Mouse (Mus musculus) myocyte (in vitro differentiated cells): ENCODE measurements around the gene Diaph3.

Experiments
- CEBPB ChIP-seq: IDR thresholded peaks from 2 replicates; pipeline ENCODE4 v1.6.1; 2011; ENCODE audit warnings: mild to moderate bottlenecking, moderate library complexity; ENCODE audit not compliant: poor library complexity, insufficient read depth, severe bottlenecking
- E2F4 ChIP-seq: IDR thresholded peaks from one replicate; pipeline ENCODE4 v1.6.1; 2011; ENCODE audit warnings: mild to moderate bottlenecking, control low read depth, moderate library complexity; ENCODE audit not compliant: insufficient read depth
- MAX ChIP-seq: IDR thresholded peaks from one replicate; pipeline ENCODE4 v1.6.1; 2011; ENCODE audit warnings: low read depth, mild to moderate bottlenecking, control low read depth
- MYOD1 ChIP-seq, 3 experiments: IDR thresholded peaks; one replicate each; pipeline ENCODE4 v1.6.1; 2011; ENCODE audit warnings: control low read depth in 2 of 3, low read depth in 2 of 3, mild to moderate bottlenecking in 2 of 3, moderate library complexity in 1 of 3; ENCODE audit not compliant: insufficient read length in 2 of 3, control insufficient read depth in 1 of 3
- POLR2A ChIP-seq: IDR thresholded peaks from one replicate; pipeline ENCODE4 v1.6.1; 2011; ENCODE audit warnings: low read depth, mild to moderate bottlenecking, control low read depth, moderate library complexity; ENCODE audit not compliant: insufficient read length
- POLR2AphosphoS2 ChIP-seq: IDR thresholded peaks from one replicate; pipeline ENCODE4 v1.6.1; 2011; ENCODE audit warnings: low read depth, control low read depth; ENCODE audit not compliant: insufficient read length
- REST ChIP-seq: IDR thresholded peaks from one replicate; pipeline ENCODE4 v1.6.1; 2011; ENCODE audit warnings: mild to moderate bottlenecking, control low read depth, moderate library complexity; ENCODE audit not compliant: insufficient read depth, insufficient read length
- SRF ChIP-seq: IDR thresholded peaks from one replicate; pipeline ENCODE4 v1.6.1; 2011; ENCODE audit warnings: low read depth; ENCODE audit not compliant: control insufficient read depth, insufficient read length
- TCF12 ChIP-seq: IDR thresholded peaks from one replicate; pipeline ENCODE4 v1.6.1; 2011; ENCODE audit warnings: mild to moderate bottlenecking, control low read depth; ENCODE audit not compliant: poor library complexity, insufficient read depth, severe bottlenecking
- USF1 ChIP-seq: IDR thresholded peaks from one replicate; pipeline ENCODE4 v1.6.1; 2011; ENCODE audit warnings: low read depth, mild to moderate bottlenecking, control low read depth, moderate library complexity

DNA sequence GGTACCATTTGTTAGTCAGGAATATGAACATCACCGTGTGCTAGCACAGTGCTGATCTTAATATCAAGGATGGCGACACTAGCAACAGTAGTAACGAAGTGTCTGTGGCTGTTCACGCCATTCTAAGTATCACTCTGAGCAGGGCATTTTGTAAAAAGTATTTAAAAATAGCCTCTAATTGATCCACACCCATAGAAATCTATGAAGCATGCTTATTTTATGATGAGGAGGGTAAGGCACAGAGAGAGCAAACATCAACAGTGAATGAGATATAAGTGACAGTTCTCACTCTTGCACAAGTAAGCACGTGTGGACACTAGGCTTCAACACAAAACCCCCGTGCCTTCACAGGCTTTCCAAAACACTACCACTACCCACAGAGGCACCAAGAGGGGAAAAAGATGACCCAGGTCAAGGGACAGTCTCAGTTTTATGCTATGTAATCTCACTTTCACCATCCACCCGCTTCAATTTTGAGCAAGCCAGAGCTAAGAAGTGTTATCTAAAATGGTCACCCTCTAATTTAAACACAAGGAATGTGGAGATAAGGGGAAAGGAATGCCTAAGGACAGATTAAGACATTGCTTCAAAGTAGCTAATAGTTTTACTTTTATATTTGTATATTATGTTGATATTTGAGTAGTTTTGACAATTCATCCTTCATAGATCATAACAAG, 399.0 kb downstream of the Diaph3 start:
- TF ChIP-seq REST (no peak), POLR2A (no peak), POLR2AphosphoS2 (no peak), E2F4 (no peak), MYOD1 (IDR thresholded peaks at IDR 0.05; ENCODE audit: control insufficient read depth in 1 of 3, insufficient read length in 2 of 3, low read depth in 2 of 3) (no peak), CEBPB (no peak), USF1 (no peak), TCF12 (no peak), SRF (no peak), MAX (no peak)
